Mouse (Mus musculus) testis, adult 2 months (tissue): ENCODE results near the gene Slc25a48. TPM values are rescaled to one million over a fixed set of nuclear protein-coding genes. Genes with fewer than 3 reads are reported as not detected.
A peak's percentile ranks its signal among the peaks of the same experiment; 100 is the strongest.

Experiments
- H3K27ac ChIP-seq: fragments of 200-500 bp; 2 replicates; pipeline ENCODE4 v1.5.1; 2012; ENCODE audit warnings: low read depth, low read length; ENCODE audit not compliant: control insufficient read depth, insufficient read depth
- H3K27me3 ChIP-seq: fragments of 200-500 bp; 2 replicates; pipeline ENCODE4 v1.6.1; 2012; ENCODE audit warnings: mild to moderate bottlenecking, low read length, moderate library complexity; ENCODE audit not compliant: control insufficient read depth, insufficient read depth
- H3K36me3 ChIP-seq: fragments of 200-500 bp; 2 replicates; pipeline ENCODE4 v1.6.1; 2012; ENCODE audit warnings: mild to moderate bottlenecking, low read length; ENCODE audit not compliant: control insufficient read depth, insufficient read depth
- H3K4me1 ChIP-seq: fragments of 200-500 bp; 2 replicates; pipeline ENCODE4 v1.6.1; 2012; ENCODE audit warnings: low read length; ENCODE audit not compliant: control insufficient read depth, insufficient read depth
- H3K4me3 ChIP-seq: fragments of 200-500 bp; 2 replicates; pipeline ENCODE4 v1.5.1; 2012; ENCODE audit warnings: low read depth, mild to moderate bottlenecking, low read length, moderate library complexity, mixed read lengths; ENCODE audit not compliant: control insufficient read depth
- CTCF ChIP-seq: fragments of 200-500 bp; IDR thresholded peaks from 2 replicates; pipeline ENCODE4 v1.5.1; 2012; ENCODE audit warnings: low read depth, mild to moderate bottlenecking, inconsistent platforms, low read length, moderate library complexity; ENCODE audit not compliant: control insufficient read depth, insufficient read depth, insufficient replicate concordance
- POLR2A ChIP-seq: fragments of 200-500 bp; IDR thresholded peaks from 2 replicates; pipeline ENCODE4 v1.6.1; 2012; ENCODE audit warnings: low read depth, mild to moderate bottlenecking, inconsistent platforms, low read length, moderate library complexity; ENCODE audit not compliant: control insufficient read depth
- polyA plus RNA-seq: library from polyadenylated mRNA; depleted of rRNA; stranded (reverse); fragments of >200 nt; gene quantifications from 2 replicates; pipeline ENCODE4 v1.2.3, GENCODE M21; 2012

Slc25a48 gene
- polyA plus RNA-seq, 1 experiment = 0.37 TPM

GRCm38 (mm10) chr13:56471211-56471610, 33.1 kb downstream of the Slc25a48 start:
- no peaks in the 10 kb centered on the region for H3K36me3 ChIP-seq
- peaks cover 6% of the 10 kb centered on the region; the same call in 1 of the 2 replicates for H3K4me1 ChIP-seq
- no peak overlapping the region for H3K27ac ChIP-seq
- no peak overlapping the region for H3K4me3 ChIP-seq
- no peaks in the 10 kb centered on the region for H3K27me3 ChIP-seq
- TF ChIP-seq POLR2A (no peak), CTCF (no peak)

GRCm38 (mm10) chr13:56471951-56472350, 33.8 kb downstream of the Slc25a48 start:
- TF ChIP-seq CTCF (no peak), POLR2A (no peak)
- H3K36me3 ChIP-seq = no peaks in the 10 kb centered on the region
- H3K27me3 ChIP-seq = no peaks in the 10 kb centered on the region
- no peak overlapping the region for H3K27ac ChIP-seq
- no peak overlapping the region for H3K4me3 ChIP-seq
- H3K4me1 ChIP-seq = peaks cover 6% of the 10 kb centered on the region; the same call in 1 of the 2 replicates

- no peaks in the 10 kb centered on the region for H3K36me3 ChIP-seq
- TF ChIP-seq POLR2A = no peak
- TF ChIP-seq CTCF = no peak
- H3K27ac ChIP-seq = no peak overlapping the region
- no peak overlapping the region for H3K4me3 ChIP-seq
- no peaks in the 10 kb centered on the region for H3K27me3 ChIP-seq
- peaks cover 6% of the 10 kb centered on the region; the same call in 1 of the 2 replicates for H3K4me1 ChIP-seq
Observed at GRCm38 (mm10) chr13:56472661-56473060, 34.5 kb downstream of the Slc25a48 start.

GRCm38 (mm10) chr13:56475363-56475762, 37.2 kb downstream of the Slc25a48 start:
- Histone ChIP-seq H3K36me3 (no peaks in the 10 kb centered on the region), H3K4me1 (peaks cover 6% of the 10 kb centered on the region; the same call in 1 of the 2 replicates), H3K27ac (no peak overlapping the region), H3K27me3 (no peaks in the 10 kb centered on the region), H3K4me3 (no peak overlapping the region)
- TF ChIP-seq POLR2A = no peak
- TF ChIP-seq CTCF = peak; percentile 36; the same call in 1 of the 2 replicates

GRCm38 (mm10) chr13:56476790-56477189, 38.6 kb downstream of the Slc25a48 start:
- Histone ChIP-seq H3K27ac (no peak overlapping the region), H3K27me3 (no peaks in the 10 kb centered on the region), H3K4me1 (peaks cover 6% of the 10 kb centered on the region; the same call in 1 of the 2 replicates), H3K4me3 (no peak overlapping the region), H3K36me3 (no peaks in the 10 kb centered on the region)
- TF ChIP-seq POLR2A = no peak
- no peak for TF ChIP-seq CTCF

- no peaks in the 10 kb centered on the region for H3K36me3 ChIP-seq
- no peak overlapping the region for H3K27ac ChIP-seq
- no peak for TF ChIP-seq CTCF
- TF ChIP-seq POLR2A = no peak
- H3K4me1 ChIP-seq = peaks cover 6% of the 10 kb centered on the region; the same call in 1 of the 2 replicates
- H3K27me3 ChIP-seq = no peaks in the 10 kb centered on the region
- H3K4me3 ChIP-seq = no peak overlapping the region
Observed at GRCm38 (mm10) chr13:56477271-56477670, 39.1 kb downstream of the Slc25a48 start.

GRCm38 (mm10) chr13:56478027-56478426, 39.9 kb downstream of the Slc25a48 start:
- H3K27ac ChIP-seq = no peak overlapping the region
- no peak overlapping the region for H3K4me3 ChIP-seq
- TF ChIP-seq CTCF (no peak), POLR2A (no peak)
- H3K4me1 ChIP-seq = peaks cover 6% of the 10 kb centered on the region; the same call in 1 of the 2 replicates
- H3K36me3 ChIP-seq = no peaks in the 10 kb centered on the region
- no peaks in the 10 kb centered on the region for H3K27me3 ChIP-seq
